Mouse (Mus musculus): ENCODE measurements around the gene Rps27l. TPM values are rescaled to one million over a fixed set of nuclear protein-coding genes. Genes with fewer than 3 reads are reported as not detected.

Rps27l gene
- polyA plus RNA-seq, 1 experiment from 2014 or later, result 845 TPM

- H3K36me3 ChIP-seq (replicated peaks), result peaks cover 11% of the 10 kb centered on the region
- peak overlapping the region; percentile 82 for H3K4me3 ChIP-seq
- peak; percentile 86 for DNase-seq (ENCODE audit: extremely low spot score, low spot score)
- H3K27me3 ChIP-seq (ENCODE audit: poor library complexity, severe bottlenecking), result peaks cover 5% of the 10 kb centered on the region; the same call in 1 of the 2 replicates
- H3K9me3 ChIP-seq, result no peaks in the 10 kb centered on the region
- under 1% methylated on average over 41 of the region's 41 CpGs for WGBS
- H3K4me1 ChIP-seq, result peaks cover 20% of the 10 kb centered on the region
- peak overlapping the region; percentile 88 for H3K27ac ChIP-seq
Measured at GRCm38 (mm10) chr9:66974721-66975225, 28.9 kb downstream of the Rps27l start.

- peak; percentile 95 for DNase-seq (ENCODE audit: extremely low spot score, low spot score)
- H3K4me1 ChIP-seq, result peaks cover 20% of the 10 kb centered on the region
- no peaks in the 10 kb centered on the region for H3K9me3 ChIP-seq
- peak within 1 kb of the TSS; percentile 82 for H3K4me3 ChIP-seq
- peak within 1 kb of the TSS; percentile 88 for H3K27ac ChIP-seq
- H3K27me3 ChIP-seq (ENCODE audit: poor library complexity, severe bottlenecking), result peaks cover 5% of the 10 kb centered on the region; the same call in 1 of the 2 replicates
- H3K36me3 ChIP-seq (replicated peaks), result peaks cover 6% of the 10 kb centered on the region
- 0% methylated on average over 31 of the region's 32 CpGs for WGBS
Measured at GRCm38 (mm10) chr9:66975239-66975645, 29.4 kb downstream of the Rps27l start, which contains the start of gene Lactb. Gene Lactb (minus strand): TSS chr9:66975484.

- Histone ChIP-seq H3K27ac (no peak overlapping the region), H3K9me3 (no peaks in the 10 kb centered on the region), H3K4me1 (peaks cover 20% of the 10 kb centered on the region), H3K27me3 (ENCODE audit: poor library complexity, severe bottlenecking) (peaks cover 5% of the 10 kb centered on the region; the same call in 1 of the 2 replicates), H3K36me3 (replicated peaks) (no peaks in the 10 kb centered on the region), H3K4me3 (no peak overlapping the region)
- no peak for DNase-seq (ENCODE audit: extremely low spot score, low spot score)
- 82% methylated on average over 5 of the region's 5 CpGs for WGBS
Measured at GRCm38 (mm10) chr9:66977121-66977520, 31.2 kb downstream of the Rps27l start.

- H3K27ac ChIP-seq, result no peak overlapping the region
- no peak for DNase-seq (ENCODE audit: extremely low spot score, low spot score)
- peaks cover 20% of the 10 kb centered on the region for H3K4me1 ChIP-seq
- no peak overlapping the region for H3K4me3 ChIP-seq
- peaks cover 5% of the 10 kb centered on the region; the same call in 1 of the 2 replicates for H3K27me3 ChIP-seq (ENCODE audit: poor library complexity, severe bottlenecking)
- H3K36me3 ChIP-seq (replicated peaks), result no peaks in the 10 kb centered on the region
- no peaks in the 10 kb centered on the region for H3K9me3 ChIP-seq
- WGBS, result 97% methylated on average over 1 of the region's 1 CpGs
Measured at GRCm38 (mm10) chr9:66977982-66978381, 32.1 kb downstream of the Rps27l start.

DNA sequence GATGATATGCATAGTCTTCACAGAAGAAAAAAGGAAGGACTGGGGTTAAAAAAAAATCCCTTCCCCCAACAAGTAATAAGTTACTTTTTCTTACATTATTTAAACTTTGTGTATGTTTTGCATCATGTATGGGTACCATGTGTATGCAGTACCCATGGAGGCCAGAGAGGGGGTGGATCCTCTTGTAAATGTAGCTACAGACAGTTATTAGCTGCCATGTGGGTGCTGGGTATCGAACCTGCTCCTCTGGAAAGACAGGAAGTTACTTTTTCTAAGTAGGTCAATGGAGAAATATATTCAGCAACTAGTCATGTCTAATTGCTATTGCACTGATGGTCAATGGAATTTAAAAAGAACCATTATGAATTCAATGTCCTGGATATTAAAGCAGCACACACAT is 32.6 kb downstream of the Rps27l start:
- Histone ChIP-seq H3K4me1 (peaks cover 20% of the 10 kb centered on the region), H3K27ac (no peak overlapping the region), H3K4me3 (no peak overlapping the region), H3K27me3 (ENCODE audit: poor library complexity, severe bottlenecking) (peaks cover 5% of the 10 kb centered on the region; the same call in 1 of the 2 replicates), H3K36me3 (replicated peaks) (no peaks in the 10 kb centered on the region), H3K9me3 (no peaks in the 10 kb centered on the region)
- no peak for DNase-seq (ENCODE audit: extremely low spot score, low spot score)
- WGBS, result 88% methylated on average over 1 of the region's 1 CpGs

GRCm38 (mm10) chr9:66980458-66980857 is 34.6 kb downstream of the Rps27l start:
- peaks cover 5% of the 10 kb centered on the region; the same call in 1 of the 2 replicates for H3K27me3 ChIP-seq (ENCODE audit: poor library complexity, severe bottlenecking)
- DNase-seq (ENCODE audit: extremely low spot score, low spot score), result peak; percentile 78
- no peak overlapping the region for H3K27ac ChIP-seq
- H3K36me3 ChIP-seq (replicated peaks), result no peaks in the 10 kb centered on the region
- H3K4me3 ChIP-seq, result no peak overlapping the region
- H3K9me3 ChIP-seq, result no peaks in the 10 kb centered on the region
- peaks cover 7% of the 10 kb centered on the region for H3K4me1 ChIP-seq
- WGBS, result 14% methylated on average over 5 of the region's 5 CpGs

DNA sequence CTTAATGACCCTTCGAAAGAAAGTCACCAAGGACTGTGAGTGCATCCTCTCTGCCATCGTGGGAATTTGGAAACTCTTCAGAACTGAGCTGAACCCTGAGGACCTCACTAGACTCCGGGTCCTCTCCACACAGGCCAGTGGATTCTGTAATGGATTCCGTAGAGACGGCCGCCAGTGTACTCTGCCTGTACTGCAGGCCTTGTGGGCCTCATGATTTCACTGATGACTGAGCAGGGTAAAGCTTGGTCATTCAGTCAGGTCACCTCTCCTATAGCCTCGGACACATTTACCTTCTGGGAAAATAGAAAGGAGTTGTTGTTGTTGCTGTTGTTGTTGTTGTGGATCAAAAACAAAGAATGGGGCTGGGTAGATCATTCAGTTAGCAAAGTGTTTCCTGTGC is 36.2 kb downstream of the Rps27l start:
- H3K36me3 ChIP-seq (replicated peaks), result no peaks in the 10 kb centered on the region
- WGBS, result 89% methylated on average over 7 of the region's 7 CpGs
- no peaks in the 10 kb centered on the region for H3K9me3 ChIP-seq
- H3K27ac ChIP-seq, result no peak overlapping the region
- H3K27me3 ChIP-seq (ENCODE audit: poor library complexity, severe bottlenecking), result 0 out of 2 replicates have a peak, but pooled peaks cover under 1% of the 10 kb centered on the region
- no peaks in the 10 kb centered on the region for H3K4me1 ChIP-seq
- DNase-seq (ENCODE audit: extremely low spot score, low spot score), result no peak
- no peak overlapping the region for H3K4me3 ChIP-seq

GRCm38 (mm10) chr9:66985377-66985776 is 39.5 kb downstream of the Rps27l start:
- H3K4me3 ChIP-seq, result no peak overlapping the region
- H3K27ac ChIP-seq, result no peak overlapping the region
- H3K9me3 ChIP-seq, result no peaks in the 10 kb centered on the region
- WGBS, result 84% methylated on average over 7 of the region's 7 CpGs
- no peak for DNase-seq (ENCODE audit: extremely low spot score, low spot score)
- no peaks in the 10 kb centered on the region for H3K27me3 ChIP-seq (ENCODE audit: poor library complexity, severe bottlenecking)
- H3K36me3 ChIP-seq (replicated peaks), result no peaks in the 10 kb centered on the region
- peaks cover 17% of the 10 kb centered on the region for H3K4me1 ChIP-seq

GRCm38 (mm10) chr9:66988198-66988887 is 42.5 kb downstream of the Rps27l start:
- 75% methylated on average over 11 of the region's 11 CpGs for WGBS
- Histone ChIP-seq H3K36me3 (replicated peaks) (no peaks in the 10 kb centered on the region), H3K4me3 (no peak overlapping the region), H3K4me1 (peaks cover 28% of the 10 kb centered on the region), H3K9me3 (no peaks in the 10 kb centered on the region), H3K27ac (no peak overlapping the region; the same call in 1 of the 2 replicates), H3K27me3 (ENCODE audit: poor library complexity, severe bottlenecking) (no peaks in the 10 kb centered on the region)
- DNase-seq (ENCODE audit: extremely low spot score, low spot score), result no peak

DNA sequence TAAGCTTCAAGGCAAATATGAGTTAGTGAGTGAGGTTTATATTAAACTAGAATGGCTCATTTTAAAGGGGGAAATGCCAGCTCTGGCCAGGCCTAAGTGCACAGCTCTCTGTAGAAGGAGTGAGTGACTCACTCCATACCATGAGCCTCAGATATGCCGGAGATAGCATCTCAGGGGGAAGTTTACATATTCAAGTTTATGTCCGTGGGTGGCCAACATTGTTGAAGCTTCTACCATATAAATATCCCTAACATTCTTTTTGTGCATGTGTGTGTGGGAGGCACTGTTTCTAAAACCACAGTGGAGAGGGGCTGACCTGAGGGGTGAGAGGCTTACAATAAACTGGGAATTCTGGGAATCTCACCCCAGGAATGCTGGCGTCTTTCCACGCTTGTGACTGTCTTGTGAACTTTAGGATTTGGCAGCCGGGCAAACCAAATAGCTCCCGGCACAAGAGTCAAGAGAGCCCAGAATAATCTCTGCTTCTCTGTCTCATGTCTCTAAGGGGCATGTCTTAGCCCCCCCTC is 43.1 kb downstream of the Rps27l start:
- no peak for DNase-seq (ENCODE audit: extremely low spot score, low spot score)
- no peak overlapping the region for H3K4me3 ChIP-seq

GRCm38 (mm10) chr9:66989581-66989980 is 43.7 kb downstream of the Rps27l start:
- Histone ChIP-seq H3K4me1 (peaks cover 28% of the 10 kb centered on the region), H3K9me3 (no peaks in the 10 kb centered on the region), H3K27ac (no peak overlapping the region), H3K36me3 (replicated peaks) (no peaks in the 10 kb centered on the region), H3K4me3 (no peak overlapping the region), H3K27me3 (ENCODE audit: poor library complexity, severe bottlenecking) (no peaks in the 10 kb centered on the region)
- DNase-seq (ENCODE audit: extremely low spot score, low spot score), result no peak
- WGBS, result 90% methylated on average over 6 of the region's 6 CpGs

More for the DNA sequence above, 43.1 kb downstream of the Rps27l start:
- peaks cover 28% of the 10 kb centered on the region for H3K4me1 ChIP-seq
- no peaks in the 10 kb centered on the region for H3K27me3 ChIP-seq (ENCODE audit: poor library complexity, severe bottlenecking)
- no peaks in the 10 kb centered on the region for H3K36me3 ChIP-seq (replicated peaks)
- 79% methylated on average over 6 of the region's 6 CpGs for WGBS
- H3K9me3 ChIP-seq, result no peaks in the 10 kb centered on the region
- no peak overlapping the region for H3K27ac ChIP-seq

DNA sequence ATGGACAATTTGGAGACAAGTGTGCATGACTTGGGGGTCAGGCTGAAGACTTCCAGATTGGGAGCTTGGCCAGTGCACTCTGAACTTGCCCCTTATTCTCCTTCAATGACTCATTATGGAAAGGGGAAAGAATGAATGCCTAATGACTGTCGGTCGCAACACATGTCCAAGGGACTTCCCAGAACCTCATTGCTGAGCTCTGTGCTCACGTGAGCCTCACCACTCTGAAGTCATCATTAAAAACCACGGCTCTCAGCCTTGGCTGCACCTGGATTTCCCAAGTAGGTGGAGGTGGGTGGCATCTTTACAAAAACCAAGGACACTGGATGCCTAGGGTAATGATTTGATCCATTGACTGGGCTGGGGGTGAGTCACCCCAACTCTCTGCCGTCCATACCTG is 44.2 kb downstream of the Rps27l start:
- 92% methylated on average over 5 of the region's 5 CpGs for WGBS
- H3K27ac ChIP-seq, result no peak overlapping the region
- peaks cover 28% of the 10 kb centered on the region for H3K4me1 ChIP-seq

More for the DNA sequence above, 44.2 kb downstream of the Rps27l start:
- Histone ChIP-seq H3K27me3 (ENCODE audit: poor library complexity, severe bottlenecking) (no peaks in the 10 kb centered on the region), H3K36me3 (replicated peaks) (no peaks in the 10 kb centered on the region), H3K9me3 (no peaks in the 10 kb centered on the region), H3K4me3 (no peak overlapping the region)
- DNase-seq (ENCODE audit: extremely low spot score, low spot score), result no peak
